Mouse (Mus musculus) adrenal gland, postnatal 36 days (tissue): ENCODE data around the gene Olfr148. TPM values are rescaled to one million over a fixed set of nuclear protein-coding genes. Genes with fewer than 3 reads are reported as not detected.

ENCODE experiments used
- DNase-seq, 2 experiments: peaks; one replicate each; pipeline ENCODE4 v3.0.0; 2021; ENCODE audit warnings: mixed read lengths in 1 of 2
- long read RNA-seq, 2 experiments: library from polyadenylated mRNA; stranded (forward); transcript quantifications; one replicate each; pipeline ENCODE4 v2.0.0; 2021; ENCODE audit warnings: borderline sequencing depth in 2 of 2
- total RNA-seq, 2 experiments: library from RNA; stranded (reverse); gene quantifications; 2 replicates each; pipeline ENCODE4 v1.2.3; 2021

Olfr148 gene
- total RNA-seq, result not detected
- long read RNA-seq, experiment 1, result 0 reads
- long read RNA-seq, experiment 2, result 0 reads

GRCm38 (mm10) chr9:39610355-39610754, at the start of gene Olfr148:
Gene Olfr148, plus strand, starts transcription at chr9:39610655.
- DNase-seq, result no peak

GRCm38 (mm10) chr9:39575469-39575868, 35.0 kb upstream of the Olfr148 start, which contains the start of gene Olfr959:
Gene Olfr959, minus strand, starts transcription at chr9:39575569.
- no peak for DNase-seq

- DNase-seq, result no peak
Observed at GRCm38 (mm10) chr9:39577050-39577449, 33.4 kb upstream of the Olfr148 start.

DNA sequence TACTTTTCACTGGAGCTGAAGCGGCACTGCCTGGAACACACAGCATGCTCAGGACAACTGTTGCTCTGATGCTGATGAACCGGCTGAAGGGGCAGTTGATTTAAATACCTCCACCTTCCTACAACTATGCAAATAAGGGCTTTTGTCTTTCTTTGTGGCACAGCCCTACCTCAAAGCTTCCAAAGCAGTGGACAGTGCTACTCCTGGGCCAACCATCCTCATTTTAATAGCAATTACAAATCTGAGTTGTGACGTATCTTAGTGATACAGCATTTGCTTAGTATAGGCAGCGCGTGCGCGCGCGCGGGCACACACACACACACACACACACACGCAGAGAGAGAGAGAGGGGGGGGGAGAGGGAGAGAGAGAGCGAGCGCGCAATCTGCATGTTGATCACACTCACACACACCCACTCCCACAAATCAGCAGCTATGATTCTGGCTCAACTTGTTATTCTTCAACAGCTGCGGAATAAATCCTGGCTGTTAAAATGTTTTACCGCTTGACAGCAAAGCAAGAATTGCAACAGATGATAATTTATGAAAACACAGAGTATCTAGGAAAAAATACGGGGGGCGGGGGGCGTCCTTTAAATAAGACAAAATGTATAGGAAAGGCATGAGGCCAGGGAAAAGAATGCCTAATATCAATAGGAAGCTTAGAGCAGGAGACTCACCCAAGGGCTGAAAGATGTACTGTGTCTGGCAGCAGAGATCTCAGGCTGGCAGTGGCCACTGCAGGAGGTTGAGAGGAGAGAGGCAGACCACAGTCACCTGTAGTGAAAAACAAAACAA, 7.7 kb upstream of the Olfr148 start:
- no peak for DNase-seq

- no peak for DNase-seq
Observed at GRCm38 (mm10) chr9:39603333-39603845, 7.1 kb upstream of the Olfr148 start.

DNA sequence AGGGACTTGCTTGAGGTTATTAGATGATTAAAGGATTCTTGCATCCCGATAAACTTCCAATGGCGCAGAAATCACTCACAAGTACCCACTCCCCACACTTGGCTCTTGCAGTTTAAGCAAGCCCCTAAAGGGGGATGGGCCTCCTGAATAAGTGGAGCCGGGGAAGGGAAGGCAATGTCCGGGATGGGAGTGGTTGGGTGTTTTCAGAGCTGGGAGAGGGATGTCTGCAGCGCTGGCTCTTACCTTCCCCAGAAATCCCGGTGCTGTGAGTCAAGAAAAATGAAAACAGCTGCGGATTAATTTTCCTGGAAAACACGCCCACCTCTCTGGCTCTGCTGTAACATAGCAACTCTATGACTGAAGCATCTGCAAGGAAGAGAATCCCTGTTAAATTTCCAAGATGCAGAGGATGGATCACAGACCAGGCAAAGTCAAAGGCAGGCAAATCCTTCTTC, 6.4 kb upstream of the Olfr148 start, which contains the start of gene AW551984:
AW551984 (minus strand) TSS at position 405 of the 455 bp plus-strand sequence.
- no peak for DNase-seq

- DNase-seq, result no peak
Observed at GRCm38 (mm10) chr9:39608497-39608896, 2.0 kb upstream of the Olfr148 start.

GRCm38 (mm10) chr9:39611953-39612352, 1.5 kb downstream of the Olfr148 start:
- peak in 1 of 2 experiments; percentile 7 for DNase-seq

DNA sequence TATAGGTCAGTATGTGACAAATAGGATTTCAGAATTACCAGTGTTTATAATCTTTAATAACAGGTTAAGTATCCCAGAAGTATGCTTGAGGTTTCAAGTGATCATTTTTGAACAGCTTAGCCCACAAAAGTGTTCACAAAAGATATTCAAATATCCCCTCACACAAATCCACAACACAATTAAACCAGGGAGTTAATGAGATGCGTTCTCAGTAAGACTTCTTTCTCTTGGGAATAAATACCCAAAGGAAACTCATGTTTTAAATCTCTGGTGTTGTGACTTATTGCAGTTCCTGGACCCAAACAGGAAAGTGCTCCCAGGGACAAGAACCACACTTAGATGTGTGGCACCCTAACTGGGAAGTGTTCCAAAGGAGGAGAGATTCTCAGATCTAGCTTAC, 10.6 kb downstream of the Olfr148 start, which contains the start of gene Olfr960:
Olfr960 (plus strand) TSS at position 301 of the 400 bp plus-strand sequence.
- DNase-seq, result no peak

- no peak for DNase-seq
Observed at GRCm38 (mm10) chr9:39623783-39624182, 13.3 kb downstream of the Olfr148 start.

DNA sequence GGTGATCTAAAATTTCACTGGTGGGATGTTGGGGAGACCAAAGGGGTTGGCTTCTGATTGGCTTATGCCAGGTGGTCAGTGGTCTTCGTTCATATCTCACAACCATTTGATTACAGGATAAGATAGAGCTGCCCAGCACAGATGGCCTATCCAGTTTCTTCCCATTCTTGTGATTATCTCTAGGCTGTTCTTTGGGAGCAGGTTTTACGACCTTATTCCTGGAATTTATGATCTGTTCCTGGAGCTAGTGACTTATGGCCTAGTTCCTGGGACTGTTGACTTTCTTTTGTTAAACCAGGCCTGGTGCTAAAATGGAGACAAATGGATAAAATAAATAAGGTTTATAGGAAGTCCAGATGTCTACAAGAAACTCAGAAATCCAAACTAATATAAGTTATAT, 14.3 kb downstream of the Olfr148 start:
- no peak for DNase-seq

DNA sequence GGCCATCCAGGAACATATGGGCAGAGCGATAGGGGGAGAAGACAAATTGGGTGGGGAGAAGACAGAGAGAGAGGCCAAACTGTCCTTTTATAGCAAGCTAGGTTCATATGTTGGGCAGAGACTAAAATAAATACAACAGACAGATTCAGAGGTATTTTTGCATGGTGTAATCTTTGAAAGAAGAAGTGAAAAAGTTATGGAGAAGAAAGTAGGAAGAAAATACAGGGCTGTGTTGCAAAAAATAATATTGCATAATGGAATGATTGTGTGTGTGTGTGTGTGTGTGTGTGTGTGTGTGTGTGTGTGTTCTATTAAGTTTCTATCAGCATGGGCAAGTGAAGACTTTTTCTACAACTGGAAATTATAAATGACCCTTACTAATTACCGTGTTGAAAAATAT, 18.6 kb downstream of the Olfr148 start:
- no peak for DNase-seq

DNA sequence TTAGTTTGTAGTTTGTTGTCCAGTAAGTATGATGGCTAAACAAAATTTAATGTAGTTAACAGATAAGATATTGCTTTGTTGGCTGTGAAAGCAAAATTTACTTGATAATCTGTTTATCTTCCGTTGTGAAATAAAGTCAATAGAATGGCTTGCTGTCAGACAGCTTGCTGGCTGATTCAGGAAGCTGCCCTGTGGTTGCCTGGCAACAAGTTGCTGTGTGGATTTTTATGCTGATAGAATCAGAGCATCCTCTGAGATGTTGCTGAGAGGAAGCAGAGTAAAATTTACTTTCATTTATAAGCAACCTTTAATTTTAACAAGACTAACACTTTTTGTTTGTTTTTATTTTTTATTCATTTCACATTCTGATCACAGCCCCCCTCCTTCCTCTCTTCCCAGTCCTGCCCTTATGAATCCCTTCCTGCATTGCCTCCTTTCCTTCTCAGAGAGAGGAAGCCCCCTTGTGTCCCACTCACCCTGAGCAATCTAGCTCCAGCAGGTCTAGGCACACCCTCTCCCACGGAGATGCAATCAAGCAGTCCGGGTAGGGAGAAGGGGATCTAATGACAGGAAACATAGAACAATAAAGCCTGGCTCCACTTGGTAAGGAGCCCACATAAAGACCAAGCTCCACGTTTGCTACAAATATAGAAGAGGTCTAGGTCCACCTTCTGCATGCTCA, 23.6 kb downstream of the Olfr148 start:
- DNase-seq, result no peak

DNA sequence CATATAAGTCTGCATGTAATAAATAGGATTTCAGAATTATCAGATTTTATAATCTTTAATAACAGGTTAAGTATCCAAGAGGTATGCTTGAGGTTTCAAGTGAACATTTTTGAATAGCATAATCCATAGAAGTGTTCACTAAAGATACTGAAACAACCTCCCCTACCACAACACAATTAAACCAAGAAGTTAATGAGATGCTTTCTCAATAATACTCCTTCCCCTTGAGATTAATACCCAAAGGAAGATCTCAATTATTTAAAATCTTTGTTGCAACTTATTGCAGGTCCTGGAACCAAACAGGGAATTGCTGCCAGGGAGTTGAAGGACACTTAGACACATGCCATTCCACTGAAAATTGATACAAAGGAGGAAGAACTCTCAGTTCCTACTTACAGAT, 34.3 kb downstream of the Olfr148 start, which contains the start of gene Olfr961:
Olfr961 (plus strand) TSS at position 301 of the 400 bp plus-strand sequence.
- DNase-seq, result no peak

DNA sequence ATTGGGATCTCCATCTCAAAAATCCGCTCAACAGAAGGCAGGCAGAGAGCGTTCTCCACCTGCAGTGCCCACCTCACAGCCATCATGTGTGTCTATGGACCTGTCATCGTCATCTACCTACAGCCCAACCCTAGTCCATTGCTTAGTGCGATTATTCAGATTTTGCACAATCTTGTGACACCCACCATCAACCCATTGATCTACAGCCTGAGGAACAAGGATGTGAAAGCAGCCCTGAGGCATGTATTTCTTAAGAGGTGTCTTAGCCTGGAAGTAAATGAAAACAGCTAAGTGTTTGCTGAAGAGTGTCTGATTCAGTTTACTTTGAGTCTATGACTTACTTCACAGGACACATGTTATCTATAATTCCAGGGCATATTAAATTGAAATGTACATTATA, 36.9 kb downstream of the Olfr148 start:
- no peak for DNase-seq

DNA sequence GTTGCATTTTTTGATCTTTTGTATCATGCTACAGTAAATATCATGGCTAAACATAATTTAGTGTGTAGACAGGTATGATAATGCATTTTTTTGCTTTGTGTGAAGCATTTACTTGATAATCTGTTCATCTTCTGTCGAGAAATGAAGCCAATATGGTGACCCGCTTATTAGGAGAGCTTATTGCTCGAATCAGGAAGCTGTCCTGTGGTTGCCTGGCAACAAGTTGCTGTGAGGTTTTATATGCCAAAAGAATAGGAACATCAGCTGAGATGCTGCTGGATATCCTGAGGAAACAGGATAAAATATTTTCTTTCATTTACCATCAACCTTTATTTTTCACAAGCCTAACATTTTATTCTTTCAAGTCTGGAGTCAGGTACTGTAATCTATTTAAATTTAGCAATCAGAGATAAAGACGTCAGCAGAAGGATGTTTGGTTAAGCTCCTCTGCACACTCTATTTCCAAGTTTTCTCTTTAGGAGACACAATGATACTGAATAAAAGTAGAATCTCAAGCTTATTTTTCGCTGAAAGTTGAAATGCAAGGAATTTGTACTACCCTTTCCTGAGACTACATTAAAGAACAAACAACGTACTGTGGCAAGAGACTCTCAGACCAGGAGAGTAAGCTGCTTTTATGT, 44.4 kb downstream of the Olfr148 start:
- no peak for DNase-seq

Other genes starting within 250 kb of the Olfr148 start
- not detected for gene Olfr951, start 223.2 kb upstream of the Olfr148 start, total RNA-seq
- not detected for gene Olfr952, start 183.5 kb upstream of the Olfr148 start, total RNA-seq
- not detected for gene Olfr954, start 154.0 kb upstream of the Olfr148 start, total RNA-seq
- not detected for gene Olfr955, start 138.7 kb upstream of the Olfr148 start, total RNA-seq
- gene Olfr44, start 116.7 kb upstream of the Olfr148 start, total RNA-seq, result not detected
- not detected for gene Olfr957, start 94.8 kb upstream of the Olfr148 start, total RNA-seq
- not detected for gene Olfr958, start 56.6 kb upstream of the Olfr148 start, total RNA-seq
- gene Olfr959, start 35.1 kb upstream of the Olfr148 start, total RNA-seq, result not detected
- 1 to 10 TPM; 6.6 to 7.9 TPM for gene AW551984, start 6.3 kb upstream of the Olfr148 start, total RNA-seq
- not detected for gene Olfr960, start 10.7 kb downstream of the Olfr148 start, total RNA-seq
- gene Olfr961, start 34.4 kb downstream of the Olfr148 start, total RNA-seq, result not detected
- gene Olfr963, start 56.5 kb downstream of the Olfr148 start, total RNA-seq, result not detected
- gene Olfr149, start 96.5 kb downstream of the Olfr148 start, total RNA-seq, result not detected
- not detected for gene Olfr965, start 100.7 kb downstream of the Olfr148 start, total RNA-seq
- gene Olfr150, start 120.3 kb downstream of the Olfr148 start, total RNA-seq, result not detected
- not detected for gene Olfr967, start 135.6 kb downstream of the Olfr148 start, total RNA-seq
- not detected for gene Olfr968, start 172.6 kb downstream of the Olfr148 start, total RNA-seq
- gene Olfr969, start 180.3 kb downstream of the Olfr148 start, total RNA-seq, result not detected
- not detected for gene Olfr970, start 198.2 kb downstream of the Olfr148 start, total RNA-seq
- not detected for gene Olfr971, start 226.2 kb downstream of the Olfr148 start, total RNA-seq